Mouse (Mus musculus): ENCODE results near the gene Olfr90.
A peak's percentile ranks its signal among the peaks of the same experiment; 100 is the strongest.
"Not testable (repeated sequence)": the region's sequence is repeated elsewhere in the genome, so short reads cannot be mapped to it uniquely, and the experiment has no call there.

Olfr90 gene

GRCm38 (mm10) chr17:37088399-37088798 is at the start of gene Olfr90:
Olfr90 (minus strand) TSS chr17:37088499.
- no peak for DNase-seq (ENCODE audit: low spot score in 2 of 2)

- not testable (repeated sequence) for DNase-seq (ENCODE audit: low spot score in 2 of 2)
Measured at GRCm38 (mm10) chr17:37131366-37131765, 43.1 kb upstream of the Olfr90 start.

- no peak for DNase-seq (ENCODE audit: low spot score in 2 of 2)
Measured at GRCm38 (mm10) chr17:37119988-37120387, 31.7 kb upstream of the Olfr90 start, which contains the start of gene Olfr92. Olfr92 (minus strand) TSS chr17:37120088.

GRCm38 (mm10) chr17:37098178-37098577 is 9.9 kb upstream of the Olfr90 start, which contains the start of gene Olfr91:
Olfr91 (minus strand) TSS chr17:37098278.
- no peak for DNase-seq (ENCODE audit: low spot score in 2 of 2)

GRCm38 (mm10) chr17:37093289-37093688 is 5.0 kb upstream of the Olfr90 start:
- DNase-seq (ENCODE audit: low spot score in 2 of 2), result no peak

GRCm38 (mm10) chr17:37092198-37092597 is 3.9 kb upstream of the Olfr90 start:
- no peak for DNase-seq (ENCODE audit: low spot score in 2 of 2)

- DNase-seq (ENCODE audit: low spot score in 2 of 2), result no peak
Measured at GRCm38 (mm10) chr17:37085545-37085944, 2.8 kb downstream of the Olfr90 start.

GRCm38 (mm10) chr17:37084632-37085031 is 3.7 kb downstream of the Olfr90 start:
- no peak for DNase-seq (ENCODE audit: low spot score in 2 of 2)

GRCm38 (mm10) chr17:37083327-37083726 is 5.0 kb downstream of the Olfr90 start:
- DNase-seq (ENCODE audit: low spot score in 2 of 2), result peak in 1 of 2 experiments; percentile 11

GRCm38 (mm10) chr17:37081659-37082058 is 6.6 kb downstream of the Olfr90 start:
- no peak for DNase-seq (ENCODE audit: low spot score in 2 of 2)

GRCm38 (mm10) chr17:37080119-37080518 is 8.2 kb downstream of the Olfr90 start:
- DNase-seq (ENCODE audit: low spot score in 2 of 2), result no peak

- no peak for DNase-seq (ENCODE audit: low spot score in 2 of 2)
Measured at GRCm38 (mm10) chr17:37078990-37079389, 9.3 kb downstream of the Olfr90 start.

- DNase-seq (ENCODE audit: low spot score in 2 of 2), result no peak
Measured at GRCm38 (mm10) chr17:37078193-37078592, 10.1 kb downstream of the Olfr90 start.

- DNase-seq (ENCODE audit: low spot score in 2 of 2), result no peak
Measured at GRCm38 (mm10) chr17:37075766-37076165, 12.5 kb downstream of the Olfr90 start.

GRCm38 (mm10) chr17:37075181-37075580 is 13.1 kb downstream of the Olfr90 start:
- no peak for DNase-seq (ENCODE audit: low spot score in 2 of 2)

- DNase-seq (ENCODE audit: low spot score in 2 of 2), result no peak
Measured at GRCm38 (mm10) chr17:37072730-37073276, 15.5 kb downstream of the Olfr90 start.

- DNase-seq (ENCODE audit: low spot score in 2 of 2), result no peak
Measured at GRCm38 (mm10) chr17:37072080-37072729, 16.1 kb downstream of the Olfr90 start.

- no peak for DNase-seq (ENCODE audit: low spot score in 2 of 2)
Measured at GRCm38 (mm10) chr17:37070121-37070520, 18.2 kb downstream of the Olfr90 start.

- DNase-seq (ENCODE audit: low spot score in 2 of 2), result no peak
Measured at GRCm38 (mm10) chr17:37067861-37068260, 20.4 kb downstream of the Olfr90 start.

- no peak for DNase-seq (ENCODE audit: low spot score in 2 of 2)
Measured at GRCm38 (mm10) chr17:37065993-37066392, 22.3 kb downstream of the Olfr90 start.

GRCm38 (mm10) chr17:37063686-37064495 is 24.4 kb downstream of the Olfr90 start:
- DNase-seq (ENCODE audit: low spot score in 2 of 2), result no peak

GRCm38 (mm10) chr17:37063063-37063462 is 25.2 kb downstream of the Olfr90 start:
- no peak for DNase-seq (ENCODE audit: low spot score in 2 of 2)

Data from spleen, postnatal 36 days (tissue).